Mouse (Mus musculus): ENCODE data around the gene Ech1. TPM values are rescaled to one million over a fixed set of nuclear protein-coding genes. Genes with fewer than 3 reads are reported as not detected.

Ech1 gene
- total RNA-seq, 4 experiments from 2014 or later, result 64.2 to 77.6 (median 67.7) TPM

DNA sequence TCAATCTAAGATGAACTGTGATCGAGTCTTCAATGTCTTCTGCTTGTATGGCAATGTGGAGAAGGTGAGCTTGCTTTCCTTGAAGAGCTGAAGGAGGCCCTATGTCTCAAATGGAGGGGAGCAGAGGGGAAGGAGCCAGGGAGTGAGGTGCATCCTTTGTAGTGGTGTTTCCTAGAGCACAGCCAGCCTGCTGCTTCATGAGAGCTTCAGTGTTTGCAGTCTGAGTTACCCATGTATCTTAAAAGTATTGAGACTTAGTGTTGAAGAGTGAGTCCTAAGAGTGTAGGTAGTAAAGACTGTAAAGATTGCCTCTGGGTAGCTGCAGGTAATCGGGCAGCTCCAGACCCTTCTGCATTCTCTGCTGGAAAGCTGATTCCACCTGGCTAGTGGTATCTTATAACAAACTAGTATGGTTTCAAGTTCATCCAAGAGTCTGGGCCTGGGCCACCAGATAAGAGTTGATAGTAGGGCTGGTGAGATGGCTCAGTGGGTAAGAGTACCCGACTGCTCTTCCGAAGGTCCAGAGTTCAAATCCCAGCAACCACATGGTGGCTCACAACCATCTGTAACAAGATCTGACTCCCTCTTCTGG is 6.1 kb upstream of the Ech1 start:
- no peak for DNase-seq (ENCODE audit: low spot score in 2 of 2)

- DNase-seq (ENCODE audit: low spot score in 2 of 2), result no peak
These were observed 5.4 kb upstream of the Ech1 start for GRCm38 (mm10) chr7:28819571-28819970.

- DNase-seq (ENCODE audit: low spot score in 2 of 2), result no peak
These were observed 4.4 kb upstream of the Ech1 start for GRCm38 (mm10) chr7:28820358-28821260.

GRCm38 (mm10) chr7:28821261-28821831 is 3.7 kb upstream of the Ech1 start:
- DNase-seq (ENCODE audit: low spot score in 2 of 2), result peak; percentile 78 to 84

- no peak for DNase-seq (ENCODE audit: low spot score in 2 of 2)
These were observed 2.5 kb upstream of the Ech1 start for GRCm38 (mm10) chr7:28822556-28822955.

GRCm38 (mm10) chr7:28822993-28823903 is 1.8 kb upstream of the Ech1 start:
- no peak for DNase-seq (ENCODE audit: low spot score in 2 of 2)

GRCm38 (mm10) chr7:28823932-28824331 is 1.1 kb upstream of the Ech1 start:
- DNase-seq (ENCODE audit: low spot score in 2 of 2), result no peak

- DNase-seq (ENCODE audit: low spot score in 2 of 2), result no peak
These were observed 827 bp downstream of the Ech1 start for GRCm38 (mm10) chr7:28825686-28826401.

GRCm38 (mm10) chr7:28826402-28826772 is 1.4 kb downstream of the Ech1 start:
- DNase-seq (ENCODE audit: low spot score in 2 of 2), result no peak

GRCm38 (mm10) chr7:28827338-28827737 is 2.3 kb downstream of the Ech1 start:
- peak in 1 of 2 experiments; percentile 66 for DNase-seq (ENCODE audit: low spot score in 2 of 2)

DNA sequence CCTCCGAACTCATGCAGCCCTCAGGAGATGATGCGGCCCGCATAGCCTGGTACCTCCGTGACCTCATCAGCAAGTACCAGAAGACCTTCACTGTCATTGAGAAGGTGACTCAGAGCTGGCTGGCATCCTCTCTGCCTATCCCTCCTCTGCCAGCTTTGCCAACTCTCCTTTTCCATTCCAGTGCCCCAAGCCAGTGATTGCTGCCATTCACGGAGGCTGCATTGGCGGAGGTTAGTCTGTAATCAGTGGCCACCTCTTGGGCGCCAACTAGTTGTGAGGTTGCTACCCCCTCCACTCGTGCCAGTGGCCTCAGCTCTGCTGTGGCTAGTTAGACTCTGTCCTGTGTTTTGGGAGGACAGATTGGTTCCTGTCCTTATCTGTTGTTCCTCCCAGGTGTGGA is 4.8 kb downstream of the Ech1 start:
- no peak for DNase-seq (ENCODE audit: low spot score in 2 of 2)

- DNase-seq (ENCODE audit: low spot score in 2 of 2), result no peak
These were observed 6.0 kb downstream of the Ech1 start for GRCm38 (mm10) chr7:28830981-28831380.

- no peak for DNase-seq (ENCODE audit: low spot score in 2 of 2)
These were observed 6.6 kb downstream of the Ech1 start for GRCm38 (mm10) chr7:28831411-28832125.

- no peak for DNase-seq (ENCODE audit: low spot score in 2 of 2)
These were observed 7.1 kb downstream of the Ech1 start for GRCm38 (mm10) chr7:28832137-28832536.

DNA sequence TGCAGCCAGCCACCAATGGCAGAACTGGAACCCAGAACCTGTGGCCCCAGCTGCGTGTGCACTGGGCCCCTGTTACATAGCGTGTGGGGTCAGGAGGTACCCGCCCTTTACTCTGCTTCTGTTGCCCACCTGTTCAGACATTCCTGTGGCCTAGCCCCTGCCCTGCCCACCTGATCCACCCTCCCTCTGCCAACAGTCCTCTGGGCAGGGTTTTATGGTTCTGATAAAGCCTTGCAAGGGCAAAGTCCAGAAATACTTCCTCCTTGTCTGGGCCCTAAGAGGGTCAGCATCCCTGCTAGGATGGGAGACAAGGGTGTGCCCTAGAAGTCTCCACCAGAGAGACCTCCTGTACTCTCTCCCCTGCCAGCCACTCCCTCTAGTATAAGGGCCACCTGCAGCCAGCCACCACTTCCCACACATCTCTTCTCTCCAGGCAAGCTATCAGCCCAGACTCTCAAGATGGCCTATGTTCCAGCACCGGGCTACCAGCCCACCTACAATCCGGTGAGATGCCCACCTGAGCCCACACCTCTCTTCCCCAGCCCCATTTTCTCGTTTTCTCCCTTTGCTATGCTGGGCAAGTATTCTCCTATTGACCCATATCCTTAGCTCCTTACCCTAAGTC is 8.8 kb downstream of the Ech1 start, which contains the start of gene Lgals4:
TSS of gene Lgals4 (plus strand) at position 132 of the 625 bp plus-strand sequence.
- no peak for DNase-seq (ENCODE audit: low spot score in 2 of 2)

- no peak for DNase-seq (ENCODE audit: low spot score in 2 of 2)
These were observed 11.9 kb downstream of the Ech1 start for GRCm38 (mm10) chr7:28836936-28837335.

GRCm38 (mm10) chr7:28838331-28838730 is 13.3 kb downstream of the Ech1 start:
- DNase-seq (ENCODE audit: low spot score in 2 of 2), result no peak

DNA sequence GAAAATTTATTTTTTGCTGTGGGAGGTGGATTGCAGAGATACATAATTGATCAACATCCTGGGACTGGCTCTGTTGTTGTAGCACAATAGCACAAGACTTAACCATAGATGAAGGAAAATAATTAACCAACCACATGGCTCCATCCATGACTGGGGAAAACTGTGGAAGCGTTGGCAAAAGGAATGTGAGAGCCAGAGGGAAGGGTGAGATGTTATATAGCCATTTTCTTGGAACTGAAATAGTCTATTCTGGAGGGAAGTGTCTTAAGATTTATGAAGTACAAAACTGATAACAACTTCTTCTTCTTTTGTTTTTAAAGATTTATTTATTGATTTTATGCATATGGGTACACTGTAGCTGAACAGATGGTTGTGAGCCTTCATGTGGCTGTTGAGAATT is 22.3 kb downstream of the Ech1 start:
- no peak for DNase-seq (ENCODE audit: low spot score in 2 of 2)

DNA sequence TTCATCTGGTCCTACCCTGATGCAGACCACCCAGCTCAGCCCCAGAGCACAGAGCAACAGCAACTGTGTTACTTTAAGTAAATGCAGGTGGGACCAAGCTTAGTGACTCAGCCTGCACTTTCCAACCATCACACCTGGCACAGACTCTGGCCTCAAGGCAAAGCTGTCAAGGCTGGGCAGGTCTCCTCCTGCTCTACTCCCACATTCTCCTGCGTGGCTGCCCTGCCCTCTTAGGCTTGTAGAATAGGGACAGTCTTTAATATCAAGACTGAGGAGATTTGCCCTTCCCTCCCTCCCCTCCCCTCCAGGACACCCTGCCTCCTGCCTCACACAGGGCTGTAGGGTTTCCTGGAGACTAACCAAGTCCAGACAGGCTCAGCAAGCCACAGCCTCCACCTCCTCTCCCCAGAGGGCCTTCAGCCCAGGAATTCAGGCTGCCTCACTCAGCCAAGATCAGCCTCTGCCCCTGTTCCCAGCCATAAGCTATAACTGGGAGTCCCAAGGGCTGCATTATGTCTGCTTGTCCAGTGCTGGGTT is 24.8 kb downstream of the Ech1 start:
- no peak for DNase-seq (ENCODE audit: low spot score in 2 of 2)

Data from layer of hippocampus, adult 8-10 months (tissue).